Mouse (Mus musculus): ENCODE results near the gene Trim37. TPM values are rescaled to one million over a fixed set of nuclear protein-coding genes. Genes with fewer than 3 reads are reported as not detected.
A peak's percentile ranks its signal among the peaks of the same experiment; 100 is the strongest.

Trim37 gene
- polyA plus RNA-seq, 1 experiment from 2014 or later: 33.1 TPM

DNA sequence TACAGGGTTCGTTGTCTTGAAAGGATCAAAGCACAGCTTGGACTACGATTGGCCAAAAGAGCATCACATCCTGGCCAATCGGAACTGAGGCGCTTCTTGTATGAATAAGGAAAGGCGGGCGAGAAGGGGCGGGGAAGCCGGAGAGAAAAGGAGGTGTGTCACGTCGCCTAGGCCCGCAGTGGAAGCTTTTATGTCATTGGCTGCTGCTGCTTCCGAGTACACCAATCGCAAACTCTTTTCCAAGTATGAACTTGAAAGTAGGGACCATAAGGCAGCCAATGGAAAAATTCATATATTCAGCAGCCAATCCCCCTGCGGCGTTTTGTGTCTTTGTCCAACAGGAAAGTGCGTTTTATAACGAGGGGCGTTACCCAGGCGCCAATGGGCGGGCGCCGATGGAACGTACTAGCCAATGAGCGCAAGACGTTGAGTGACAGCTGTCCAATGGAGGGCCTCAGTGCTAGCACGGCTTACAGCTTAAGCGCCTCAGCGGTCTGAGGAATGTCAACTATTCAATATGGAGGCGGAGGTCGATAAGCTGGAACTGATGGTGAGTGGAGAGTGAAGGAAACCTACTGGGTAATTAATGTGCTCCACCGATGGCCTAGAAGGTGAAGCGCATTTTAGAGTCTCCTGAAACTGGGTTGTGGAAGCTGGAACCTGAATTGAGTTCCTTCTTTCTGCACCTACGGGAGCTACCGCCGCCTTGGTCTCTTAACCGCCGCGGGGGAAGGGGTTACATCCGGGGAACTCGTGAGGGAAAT lies 17.9 kb upstream of the Trim37 start, which contains the start of gene Ska2:
TSS of gene Ska2 (plus strand) at position 480 of the 764 bp plus-strand sequence.
- DNase-seq (peak; percentile 100), ATAC-seq (ENCODE audit: insufficient read depth) (peak; percentile 99)
- Histone ChIP-seq H3K4me1 (ENCODE audit: insufficient read depth) (peaks cover 8% of the 10 kb centered on the region; the same call in 1 of the 2 replicates), H3K9ac (peak within 1 kb of the TSS; percentile 99), H3K27ac (ENCODE audit: low read depth) (peak within 1 kb of the TSS; percentile 98), H3K4me3 (ENCODE audit: low read depth, low read length) (peak within 1 kb of the TSS; percentile 96), H3K27me3 (ENCODE audit: insufficient read depth, low read length) (no peaks in the 10 kb centered on the region), H3K36me3 (ENCODE audit: insufficient read depth) (peaks cover 41% of the 10 kb centered on the region), H3K4me2 (peak within 1 kb of the TSS; percentile 80), H3K9me3 (ENCODE audit: low read depth, low read length) (no peaks in the 10 kb centered on the region)
- WGBS: under 1% methylated on average over 40 of the region's 40 CpGs
- no peak for TF ChIP-seq CTCF (IDR thresholded peaks at IDR 0.05; ENCODE audit: low read depth)

DNA sequence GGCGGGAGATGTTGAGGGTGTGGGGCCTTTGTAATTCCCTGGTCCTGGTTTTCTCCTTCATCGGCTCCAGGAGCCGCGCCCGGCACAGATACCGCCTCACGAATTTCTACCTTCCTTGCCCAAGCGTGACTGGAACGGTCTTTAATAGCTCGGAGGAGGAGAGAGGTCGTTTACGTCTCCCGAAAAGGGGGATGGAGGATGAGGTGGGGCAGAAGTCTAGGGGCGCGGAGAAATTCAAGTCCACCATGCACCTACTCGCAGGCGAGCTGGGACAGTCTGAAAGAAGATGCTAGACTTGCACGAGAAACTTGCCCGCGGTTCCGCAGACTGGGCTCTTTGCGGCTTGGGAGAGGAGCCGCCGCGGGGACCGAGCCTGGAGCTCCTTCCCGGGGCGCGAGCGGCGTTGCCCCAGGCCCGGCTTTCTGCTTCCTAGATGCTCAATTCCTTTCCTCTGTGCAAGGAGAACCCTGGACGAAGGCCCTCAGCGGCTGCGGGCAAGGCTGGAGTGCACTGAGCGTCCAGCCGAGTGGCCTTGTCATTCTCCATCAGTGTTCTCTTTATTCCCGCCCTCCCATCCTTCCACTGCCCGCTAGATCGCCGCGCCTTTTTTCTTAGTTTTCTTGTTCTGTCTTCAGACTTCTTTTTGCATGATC lies 17.2 kb upstream of the Trim37 start:
- ATAC-seq (ENCODE audit: insufficient read depth): no peak
- DNase-seq: peak; percentile 68
- Histone ChIP-seq H3K36me3 (ENCODE audit: insufficient read depth) (peaks cover 41% of the 10 kb centered on the region), H3K9ac (peak overlapping the region; percentile 99), H3K4me2 (peak overlapping the region; percentile 80), H3K4me3 (ENCODE audit: low read depth, low read length) (peak overlapping the region; percentile 96), H3K4me1 (ENCODE audit: insufficient read depth) (peaks cover 8% of the 10 kb centered on the region; the same call in 1 of the 2 replicates), H3K27me3 (ENCODE audit: insufficient read depth, low read length) (no peaks in the 10 kb centered on the region), H3K27ac (ENCODE audit: low read depth) (peak overlapping the region; percentile 98), H3K9me3 (ENCODE audit: low read depth, low read length) (no peaks in the 10 kb centered on the region)
- no peak for TF ChIP-seq CTCF (IDR thresholded peaks at IDR 0.05; ENCODE audit: low read depth)
- WGBS: under 1% methylated on average over 42 of the region's 42 CpGs

DNA sequence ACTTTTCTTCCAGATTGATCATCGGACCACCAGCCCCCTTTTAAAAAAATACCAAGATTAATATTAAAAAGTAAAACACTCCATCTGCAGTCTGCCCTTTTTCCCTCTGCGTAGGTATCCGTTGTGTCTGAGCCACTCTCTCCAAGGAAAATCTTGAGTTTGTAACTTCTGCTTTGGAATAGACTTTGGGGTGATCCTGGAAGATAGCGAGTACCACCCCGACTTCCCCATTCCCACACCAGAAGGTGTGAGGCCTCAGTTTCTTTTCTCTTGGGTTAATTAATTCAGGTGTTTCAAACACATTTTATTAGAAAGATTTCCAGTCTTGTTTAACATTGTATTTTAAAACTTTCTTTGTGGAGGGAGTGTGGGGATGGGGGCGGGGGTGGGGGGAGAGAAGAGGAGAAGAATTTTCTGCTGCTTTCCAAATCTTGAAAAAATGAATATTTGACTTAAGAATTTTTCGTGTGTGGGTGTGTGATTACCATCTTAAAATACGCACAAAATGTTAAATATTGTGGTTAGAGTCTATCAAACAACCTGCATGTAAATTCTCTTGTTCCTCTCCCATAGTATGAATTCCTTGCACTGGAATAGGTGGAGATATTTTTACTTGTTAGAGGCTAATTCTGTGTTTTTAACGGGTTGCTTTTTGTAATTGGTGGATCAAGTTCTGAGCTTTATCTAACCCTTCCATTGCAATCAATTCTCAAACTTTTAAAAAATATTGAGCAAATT lies 16.5 kb upstream of the Trim37 start:
- H3K27me3 ChIP-seq (ENCODE audit: insufficient read depth, low read length): no peaks in the 10 kb centered on the region
- H3K36me3 ChIP-seq (ENCODE audit: insufficient read depth): peaks cover 41% of the 10 kb centered on the region
- H3K4me2 ChIP-seq: peak overlapping the region; percentile 80
- ATAC-seq (ENCODE audit: insufficient read depth): no peak
- H3K4me3 ChIP-seq (ENCODE audit: low read depth, low read length): peak overlapping the region; percentile 96
- peaks cover 8% of the 10 kb centered on the region; the same call in 1 of the 2 replicates for H3K4me1 ChIP-seq (ENCODE audit: insufficient read depth)
- WGBS: under 1% methylated on average over 9 of the region's 9 CpGs
- H3K9me3 ChIP-seq (ENCODE audit: low read depth, low read length): no peaks in the 10 kb centered on the region
- DNase-seq: no peak
- no peak for TF ChIP-seq CTCF (IDR thresholded peaks at IDR 0.05; ENCODE audit: low read depth)
- peak overlapping the region; percentile 98 for H3K27ac ChIP-seq (ENCODE audit: low read depth)
- peak overlapping the region; percentile 99 for H3K9ac ChIP-seq

DNA sequence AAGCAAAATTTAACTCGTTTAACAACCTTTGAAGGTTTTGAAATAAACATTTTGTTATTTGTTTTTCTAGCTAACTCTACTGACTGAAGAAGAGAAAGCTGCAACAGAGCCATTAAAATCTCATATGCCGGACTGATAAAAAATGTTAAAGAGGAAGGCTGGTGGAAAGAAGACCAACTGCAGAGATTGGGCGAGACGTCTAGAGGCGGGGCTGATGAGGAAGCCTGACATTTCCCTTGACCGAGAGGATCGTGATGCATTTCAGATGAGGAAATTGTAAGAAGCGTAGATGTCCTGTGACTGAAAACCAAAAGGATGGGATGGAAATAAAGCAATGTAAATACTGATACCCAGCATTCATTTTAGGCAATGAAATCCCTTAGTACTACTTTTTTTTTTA lies 5.0 kb upstream of the Trim37 start:
- Histone ChIP-seq H3K9me3 (ENCODE audit: low read depth, low read length) (no peaks in the 10 kb centered on the region), H3K4me1 (ENCODE audit: insufficient read depth) (no peaks in the 10 kb centered on the region), H3K27me3 (ENCODE audit: insufficient read depth, low read length) (no peaks in the 10 kb centered on the region), H3K4me2 (no peak overlapping the region), H3K36me3 (ENCODE audit: insufficient read depth) (peaks cover 70% of the 10 kb centered on the region), H3K27ac (ENCODE audit: low read depth) (no peak overlapping the region), H3K9ac (no peak overlapping the region), H3K4me3 (ENCODE audit: low read depth, low read length) (no peak overlapping the region)
- DNase-seq: no peak
- TF ChIP-seq CTCF (IDR thresholded peaks at IDR 0.05; ENCODE audit: low read depth): no peak
- WGBS: 66% methylated on average over 8 of the region's 8 CpGs
- ATAC-seq (ENCODE audit: insufficient read depth): no peak

DNA sequence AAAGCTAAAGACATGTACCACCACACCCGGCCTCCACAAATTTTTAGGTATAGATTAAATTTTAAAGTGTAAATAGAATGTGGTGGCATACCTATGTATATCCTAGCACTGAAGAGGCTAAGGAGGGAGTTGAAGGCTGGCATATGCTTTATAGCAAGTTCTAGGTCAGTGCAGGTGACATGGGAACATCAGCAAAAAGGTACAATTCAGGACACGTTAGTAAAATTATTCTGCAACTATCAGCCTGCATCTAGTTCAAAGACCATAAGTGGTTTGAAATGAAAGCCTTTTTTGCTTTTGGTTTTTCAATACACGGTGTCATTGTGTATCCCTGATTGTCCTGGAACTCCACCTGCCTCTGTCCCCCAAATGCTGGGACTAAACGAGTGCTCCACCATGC lies 1.3 kb upstream of the Trim37 start:
- H3K27ac ChIP-seq (ENCODE audit: low read depth): 0 out of 2 replicates have a peak overlapping the region, but pooled peaks have one; percentile 4
- TF ChIP-seq CTCF (IDR thresholded peaks at IDR 0.05; ENCODE audit: low read depth): no peak
- peaks cover 43% of the 10 kb centered on the region for H3K36me3 ChIP-seq (ENCODE audit: insufficient read depth)
- H3K9me3 ChIP-seq (ENCODE audit: low read depth, low read length): no peaks in the 10 kb centered on the region
- H3K4me3 ChIP-seq (ENCODE audit: low read depth, low read length): peak overlapping the region; percentile 88; the same call in 1 of the 2 replicates
- DNase-seq (no peak), ATAC-seq (ENCODE audit: insufficient read depth) (no peak)
- no peaks in the 10 kb centered on the region for H3K27me3 ChIP-seq (ENCODE audit: insufficient read depth, low read length)
- 42% methylated on average over 4 of the region's 4 CpGs for WGBS
- H3K9ac ChIP-seq: no peak overlapping the region
- no peaks in the 10 kb centered on the region for H3K4me1 ChIP-seq (ENCODE audit: insufficient read depth)
- H3K4me2 ChIP-seq: peak overlapping the region; percentile 72

DNA sequence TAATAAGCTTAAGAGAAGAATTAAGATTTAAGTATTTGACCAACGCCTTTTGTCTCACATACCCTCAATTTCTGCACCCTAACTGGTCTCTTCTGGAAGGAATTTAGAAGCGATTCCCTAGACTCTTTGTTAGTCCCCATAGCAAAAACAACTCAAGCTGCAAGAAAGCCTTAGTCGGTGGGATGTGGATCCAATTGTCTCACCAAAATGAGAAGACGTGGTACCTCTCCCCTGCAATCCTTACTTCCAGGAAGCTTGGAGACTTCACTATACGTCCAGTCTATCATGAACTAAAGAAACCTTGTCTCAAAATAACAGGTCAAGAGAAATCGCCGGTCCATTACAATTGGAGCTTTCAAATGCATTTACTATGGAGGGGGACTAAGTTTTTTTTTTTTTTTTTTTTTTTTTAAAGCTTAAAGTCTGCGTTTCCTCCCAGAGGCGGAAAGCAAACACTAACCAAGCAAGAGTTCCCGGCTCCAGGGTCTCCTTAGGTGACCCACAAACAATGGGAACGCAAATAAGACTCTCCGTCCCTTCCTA lies 525 bp upstream of the Trim37 start:
- peak; percentile 55 for DNase-seq

More for the DNA sequence above, 525 bp upstream of the Trim37 start:
- H3K9ac ChIP-seq: peak overlapping the region; percentile 43
- no peak for TF ChIP-seq CTCF (IDR thresholded peaks at IDR 0.05; ENCODE audit: low read depth)
- H3K4me2 ChIP-seq: peak overlapping the region; percentile 72
- H3K36me3 ChIP-seq (ENCODE audit: insufficient read depth): peaks cover 35% of the 10 kb centered on the region
- ATAC-seq (ENCODE audit: insufficient read depth): peak; percentile 2; the same call in 1 of the 2 replicates
- peak overlapping the region; percentile 75 for H3K27ac ChIP-seq (ENCODE audit: low read depth)
- H3K27me3 ChIP-seq (ENCODE audit: insufficient read depth, low read length): no peaks in the 10 kb centered on the region
- peak overlapping the region; percentile 88 for H3K4me3 ChIP-seq (ENCODE audit: low read depth, low read length)
- 2% methylated on average over 12 of the region's 12 CpGs for WGBS
- H3K4me1 ChIP-seq (ENCODE audit: insufficient read depth): no peaks in the 10 kb centered on the region
- H3K9me3 ChIP-seq (ENCODE audit: low read depth, low read length): no peaks in the 10 kb centered on the region
